Mouse (Mus musculus): ENCODE data around the gene Tnfrsf13b.
A peak's percentile ranks its signal among the peaks of the same experiment; 100 is the strongest.
"Not testable (repeated sequence)": the region's sequence is repeated elsewhere in the genome, so short reads cannot be mapped to it uniquely, and the experiment has no call there.

The Tnfrsf13b gene

DNA sequence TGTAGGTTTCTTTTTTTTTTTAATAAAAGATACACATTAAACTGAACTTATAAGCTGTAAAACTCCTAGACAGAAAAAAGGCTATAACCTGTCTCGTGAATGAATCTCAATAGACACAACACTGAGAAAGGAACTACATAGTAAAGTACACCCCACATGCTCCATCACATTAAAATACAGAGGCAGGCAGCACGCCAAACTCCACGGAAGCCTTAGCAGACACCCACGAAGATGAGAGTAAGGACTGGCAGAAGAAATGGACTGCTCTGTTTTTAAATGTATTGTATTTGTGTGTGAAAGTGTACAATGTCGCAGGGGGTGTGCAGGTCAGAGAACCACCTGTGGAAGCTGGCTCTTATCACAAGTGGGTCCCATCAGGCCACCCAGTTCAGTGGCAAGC lies 43.6 kb downstream of the Tnfrsf13b start:
- DNase-seq (ENCODE audit: low read depth, low spot score): no peak

DNA sequence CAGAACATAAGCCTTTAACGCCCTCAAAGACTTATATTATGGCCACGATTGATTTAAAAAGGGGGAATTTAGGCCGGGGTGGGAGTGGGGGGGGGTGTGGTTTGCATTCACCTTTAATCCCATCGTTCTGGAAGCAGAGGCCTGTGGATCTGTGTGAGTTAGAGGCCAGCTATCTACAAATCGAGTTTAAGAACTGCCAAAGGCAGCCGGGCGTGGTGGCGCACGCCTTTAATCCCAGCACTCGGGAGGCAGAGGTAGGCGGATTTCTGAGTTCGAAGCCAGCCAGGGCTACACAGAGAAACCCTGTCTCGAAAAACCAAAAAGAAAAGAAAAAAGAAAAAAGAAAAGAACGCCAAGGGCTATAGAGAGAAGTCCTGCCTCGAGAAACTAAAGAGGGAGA lies 46.9 kb downstream of the Tnfrsf13b start:
- DNase-seq (ENCODE audit: low read depth, low spot score): not testable (repeated sequence)

DNA sequence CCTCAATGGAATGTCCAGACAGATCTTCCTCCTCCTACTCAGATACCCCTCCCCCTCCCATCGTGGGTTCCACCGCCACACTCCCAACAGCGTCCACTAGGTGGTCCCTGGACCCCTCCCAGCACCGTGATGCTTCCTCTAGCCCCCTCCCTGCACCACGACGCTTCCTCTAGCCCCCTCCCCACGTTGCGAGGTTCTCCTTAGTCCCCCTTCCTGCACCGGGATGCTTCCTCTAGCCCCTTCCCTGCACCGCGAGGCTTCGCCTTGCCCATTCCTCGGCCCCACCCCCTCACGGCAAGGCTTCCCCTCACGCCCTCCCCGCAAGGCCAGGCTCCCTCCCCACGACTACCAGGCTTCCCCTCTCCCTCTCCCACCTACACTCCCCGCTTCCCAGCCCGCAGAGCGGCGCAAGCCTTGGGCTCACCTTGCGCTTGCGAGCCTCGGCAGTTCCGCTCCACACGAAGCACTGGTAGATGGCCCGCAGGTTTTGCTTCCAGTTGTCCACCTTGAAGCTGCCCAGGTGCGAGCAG lies 47.8 kb downstream of the Tnfrsf13b start:
- DNase-seq (ENCODE audit: low read depth, low spot score): peak; percentile 87

DNA sequence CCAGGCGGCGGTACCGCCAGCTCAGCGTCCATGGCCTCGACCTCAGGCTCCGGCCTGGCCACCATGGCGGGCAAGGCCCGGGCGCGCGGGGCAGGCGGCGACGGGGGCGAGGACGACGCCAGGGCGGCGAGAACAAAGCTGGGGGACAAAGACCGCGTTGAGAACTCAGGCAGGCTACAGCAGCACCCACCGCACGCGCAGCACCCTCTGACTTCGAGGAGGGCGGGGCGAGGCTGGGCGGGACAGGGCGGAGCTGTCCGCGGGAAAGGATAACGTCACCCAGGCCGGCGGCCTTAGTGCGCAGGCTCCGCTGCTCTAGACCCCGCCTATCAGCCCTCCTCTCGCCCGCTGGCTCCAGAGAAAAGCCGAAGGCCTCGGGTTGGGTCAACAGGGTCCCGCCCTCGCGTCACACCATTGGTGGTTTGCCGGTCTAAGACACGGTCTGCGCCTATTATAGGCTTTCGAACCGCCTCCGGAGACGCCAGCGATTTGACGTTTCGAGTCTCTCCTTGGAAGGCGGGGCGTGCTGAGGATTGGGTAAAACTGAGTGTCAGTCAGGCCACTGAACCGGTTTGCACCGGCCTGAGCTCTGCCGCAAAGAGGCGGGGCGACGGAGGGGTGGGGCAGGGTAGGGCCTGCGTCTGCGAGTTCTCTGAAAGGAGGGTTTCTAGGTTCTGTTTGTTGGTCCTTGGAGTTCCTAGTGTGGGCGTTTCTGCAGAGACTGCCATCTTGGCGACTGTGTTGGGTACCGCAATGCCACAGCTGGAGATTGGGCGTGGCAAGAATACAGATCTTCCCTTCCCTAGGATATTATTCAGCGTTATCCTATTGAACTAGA lies 48.5 kb downstream of the Tnfrsf13b start, which contains the start of gene Usp22:
TSS of gene Usp22 (minus strand) at position 235 of the 838 bp plus-strand sequence.
- DNase-seq (ENCODE audit: low read depth, low spot score): peak; percentile 100

DNA sequence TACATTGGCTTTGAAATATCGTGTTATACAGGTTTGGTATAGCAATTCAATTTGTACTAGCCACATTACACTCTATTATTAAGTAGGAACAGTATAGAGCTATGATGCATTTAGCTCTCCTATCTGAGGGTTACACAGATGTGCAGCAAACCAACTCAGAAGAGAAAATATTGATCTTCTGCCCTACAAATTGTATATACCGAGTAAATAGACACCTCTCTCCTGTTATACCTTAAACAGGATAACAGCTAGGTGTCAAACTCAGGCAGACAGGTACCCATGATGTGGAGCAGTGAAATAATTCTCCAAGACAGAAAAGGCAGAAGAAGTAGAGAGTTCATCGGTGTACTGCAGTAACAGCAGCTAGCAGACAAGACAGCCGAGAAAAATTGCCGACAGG lies 49.2 kb downstream of the Tnfrsf13b start:
- DNase-seq (ENCODE audit: low read depth, low spot score): no peak

DNA sequence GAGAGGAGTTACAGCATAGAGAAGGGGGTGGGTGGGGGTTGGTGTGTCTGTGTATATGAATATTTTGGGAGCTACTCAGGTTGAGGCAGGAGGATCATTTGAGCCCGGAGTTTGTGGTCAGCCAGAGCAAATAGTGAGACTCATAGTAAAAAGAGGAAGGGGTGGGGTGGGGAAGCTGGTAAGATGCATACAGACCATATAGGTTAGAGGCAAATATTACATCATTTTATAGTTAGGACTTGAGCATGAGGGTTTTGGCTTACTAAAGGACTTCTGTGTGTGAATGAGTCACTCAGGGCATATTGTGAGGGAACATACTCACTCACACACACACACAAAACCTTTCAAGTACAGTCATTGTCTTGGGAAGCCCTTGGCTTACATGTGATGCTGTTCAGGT lies 49.8 kb downstream of the Tnfrsf13b start:
- DNase-seq (ENCODE audit: low read depth, low spot score): no peak

DNA sequence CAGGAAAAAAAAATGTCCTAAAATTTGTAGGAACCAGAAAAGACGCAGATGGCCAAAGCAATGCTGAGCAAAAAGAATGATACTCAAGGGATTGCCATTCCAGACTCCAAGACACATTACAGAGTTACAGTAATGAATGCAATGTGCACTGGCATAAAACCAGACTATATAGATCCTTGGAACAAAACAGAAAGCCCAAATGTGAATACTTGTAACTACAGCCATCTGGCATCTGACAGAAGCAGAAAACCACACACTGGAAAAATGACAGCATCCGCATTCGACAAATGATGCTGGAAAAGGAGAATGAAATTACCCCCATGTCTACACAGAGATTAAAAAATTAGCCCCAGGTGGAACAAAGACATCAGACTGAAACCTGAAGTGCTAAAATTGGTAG lies 53.8 kb downstream of the Tnfrsf13b start:
- DNase-seq (ENCODE audit: low read depth, low spot score): no peak

DNA sequence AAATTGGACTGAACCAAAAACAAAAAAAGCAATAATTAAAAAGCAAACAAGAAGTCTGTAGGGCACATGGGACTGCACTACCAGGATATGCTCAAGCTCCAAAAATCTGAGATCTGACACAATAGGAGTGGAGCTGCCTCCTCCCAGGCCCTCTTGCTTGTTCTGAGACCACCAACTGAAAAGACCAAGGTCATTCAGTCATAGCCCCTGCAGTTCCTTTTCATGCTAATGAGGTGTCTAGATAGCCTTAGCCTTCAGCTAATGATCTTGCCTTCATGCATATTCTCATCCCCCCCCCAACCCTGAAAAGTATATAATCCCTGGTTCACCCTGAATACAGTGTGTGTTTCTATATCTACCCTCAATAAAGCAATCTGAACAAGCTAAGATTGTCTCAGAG lies 55.1 kb downstream of the Tnfrsf13b start:
- peak; percentile 81 for DNase-seq (ENCODE audit: low read depth, low spot score)

DNA sequence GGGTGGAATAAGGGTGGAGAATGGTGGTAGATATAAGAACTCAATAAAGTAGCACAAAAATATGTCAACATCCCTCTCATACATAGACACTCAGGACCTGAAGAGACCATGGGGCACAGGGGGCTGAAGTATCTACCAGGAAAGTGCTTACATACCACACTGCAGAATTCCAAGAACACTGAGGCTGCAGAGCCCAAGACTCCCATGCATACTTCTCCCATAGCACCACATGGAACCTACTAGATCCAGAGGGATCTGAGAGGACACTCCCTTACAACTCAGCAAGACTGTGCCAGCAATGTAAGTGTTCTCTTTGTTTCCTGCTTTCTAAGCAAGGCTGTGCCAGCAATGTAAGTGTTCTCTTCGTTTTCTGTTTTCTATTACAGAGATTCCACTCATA lies 57.3 kb downstream of the Tnfrsf13b start:
- DNase-seq (ENCODE audit: low read depth, low spot score): no peak

DNA sequence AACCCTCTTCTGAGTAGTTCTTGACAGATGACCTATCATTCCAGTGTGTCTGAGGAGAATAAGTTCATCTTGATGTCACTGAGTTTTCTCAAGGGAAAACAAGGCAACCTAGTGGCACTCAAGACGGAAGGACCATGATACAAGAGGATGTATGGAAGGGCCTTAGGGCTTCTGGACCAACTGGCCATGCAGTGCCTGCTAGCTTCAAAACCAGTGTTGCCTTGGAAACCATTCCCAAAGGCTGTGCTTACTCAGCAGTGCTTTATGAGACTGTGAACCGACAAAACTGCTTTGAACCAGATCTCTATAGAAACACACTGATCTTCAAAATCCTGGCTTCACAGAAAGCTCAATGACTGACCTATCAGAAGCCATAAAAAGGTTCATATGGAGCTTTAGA lies 64.2 kb downstream of the Tnfrsf13b start:
- DNase-seq (ENCODE audit: low read depth, low spot score): no peak

DNA sequence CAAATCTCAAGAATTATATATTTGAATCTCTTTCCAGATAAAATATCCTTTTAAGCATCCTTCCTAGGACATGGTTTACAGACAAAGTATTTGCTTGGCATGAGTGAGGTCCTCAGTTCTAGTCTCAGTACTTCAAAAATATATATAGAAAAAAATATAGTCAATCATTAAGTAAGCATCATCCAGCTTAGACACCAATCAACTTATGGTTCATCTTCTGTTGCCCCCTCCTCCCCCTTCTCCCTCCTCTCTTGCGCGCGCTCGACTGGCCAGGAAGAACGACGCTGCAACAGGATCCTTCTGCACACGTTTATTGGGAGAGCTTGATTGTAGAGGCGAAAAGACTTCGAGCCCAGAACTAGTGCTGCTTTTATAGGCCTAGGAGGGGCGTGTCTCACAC lies 65.6 kb downstream of the Tnfrsf13b start:
- DNase-seq (ENCODE audit: low read depth, low spot score): not testable (repeated sequence)

DNA sequence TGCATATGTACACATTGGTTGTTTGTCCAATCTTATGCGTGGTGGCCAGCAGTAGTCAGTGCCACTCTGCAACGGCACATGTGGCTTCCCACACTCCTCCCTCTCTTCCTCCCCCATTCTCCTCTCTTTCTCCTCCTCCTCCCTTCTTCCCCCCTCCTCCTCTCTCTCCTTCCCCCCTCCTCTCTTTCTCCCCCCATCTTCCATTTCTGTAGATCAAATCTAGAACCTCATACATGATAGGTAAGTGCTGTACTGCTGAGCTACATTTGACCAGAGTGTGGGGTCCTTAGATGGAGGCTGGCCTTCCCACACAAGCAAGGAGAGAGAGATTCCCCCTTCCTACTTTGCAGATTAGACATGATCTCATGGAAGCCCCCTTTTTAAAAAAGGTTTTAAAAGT lies 66.2 kb downstream of the Tnfrsf13b start:
- no peak for DNase-seq (ENCODE audit: low read depth, low spot score)

DNA sequence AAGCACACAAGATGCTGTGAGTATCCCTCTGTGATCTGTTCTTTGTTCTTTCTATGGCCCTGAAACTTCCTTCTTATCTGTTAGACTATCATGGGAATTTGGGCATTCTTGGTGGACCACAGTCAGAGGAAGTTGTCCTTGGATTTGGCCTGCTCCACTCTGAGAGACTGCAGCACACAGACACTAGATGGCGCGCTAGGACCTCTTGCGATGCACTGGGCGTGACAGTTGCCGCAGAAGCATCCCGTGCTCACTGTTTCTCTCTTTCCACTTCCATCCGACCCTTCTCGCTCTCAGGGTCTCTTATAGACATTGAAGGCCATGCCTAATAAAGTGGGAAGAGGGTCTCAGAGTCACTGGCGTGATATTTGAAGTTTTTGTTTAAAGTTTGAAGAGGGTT lies 66.8 kb downstream of the Tnfrsf13b start:
- DNase-seq (ENCODE audit: low read depth, low spot score): peak; percentile 86

DNA sequence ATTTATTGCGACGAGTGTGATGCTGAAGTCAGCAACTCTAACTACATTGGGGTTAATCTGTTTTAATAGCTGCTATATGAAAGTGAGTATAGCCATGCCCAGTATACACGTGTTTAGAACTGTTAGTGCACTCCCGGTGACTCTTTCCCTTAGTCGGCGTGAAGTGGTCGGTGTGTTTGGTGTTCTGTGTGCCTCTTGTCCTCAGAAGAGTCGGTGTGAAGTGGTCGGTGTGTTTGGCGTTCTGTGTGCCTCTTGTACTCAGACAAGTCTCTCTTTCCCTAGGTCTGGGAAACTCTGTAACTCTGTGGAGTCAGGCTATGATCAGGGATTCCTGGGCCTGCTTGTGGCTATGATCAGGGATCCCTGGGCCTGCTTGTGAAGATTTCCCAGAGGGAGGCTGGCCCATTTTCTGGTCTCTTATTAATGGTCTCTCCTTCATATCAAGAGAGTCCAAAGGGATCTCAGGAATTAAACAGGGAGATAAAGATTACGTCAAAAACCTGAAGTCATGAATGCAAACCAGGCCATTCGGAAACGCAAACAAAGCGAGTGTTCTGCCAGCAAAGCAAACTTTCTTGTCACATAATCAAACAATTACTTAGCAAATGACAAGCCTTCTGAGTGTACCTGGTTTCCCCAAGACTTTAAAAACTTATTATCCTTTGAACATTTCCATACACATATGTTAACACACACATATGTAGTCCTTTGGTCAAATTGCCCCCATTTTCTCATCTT lies 70.2 kb downstream of the Tnfrsf13b start:
- DNase-seq (ENCODE audit: low read depth, low spot score): no peak

DNA sequence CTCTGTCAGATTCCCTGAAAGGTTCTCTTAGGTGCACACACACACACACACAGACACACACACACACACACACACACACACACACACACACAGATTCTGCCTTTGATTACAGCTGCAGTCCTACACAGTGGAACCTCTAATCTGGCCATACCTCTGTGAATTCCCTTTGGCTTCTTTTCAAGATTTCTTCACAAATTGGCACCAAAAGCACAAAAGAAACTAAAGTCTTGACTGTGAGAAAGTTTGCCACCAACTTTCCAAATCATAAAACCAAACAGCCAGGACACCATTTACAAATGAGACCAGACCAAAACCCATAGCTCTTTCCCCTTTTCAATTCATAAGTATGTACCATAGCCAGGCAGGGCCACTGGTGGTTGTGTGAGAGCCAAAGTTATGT lies 71.4 kb downstream of the Tnfrsf13b start:
- DNase-seq (ENCODE audit: low read depth, low spot score): no peak

Data from ES-CJ7 (cell line).